Mouse (Mus musculus) liver, embryonic 15.5 days (tissue): Measurements from ENCODE around the gene Fat3. TPM values are rescaled to one million over a fixed set of nuclear protein-coding genes. Genes with fewer than 3 reads are reported as not detected.

ENCODE experiments used
- ATAC-seq: fragments of 200-750 bp; cut with Nextera tagmentation; 2 replicates; pipeline ENCODE4 v1.8.0; 2017; ENCODE audit warnings: moderate number of reproducible peaks, mild to moderate bottlenecking, moderate library complexity; ENCODE audit not compliant: insufficient read depth
- H3K27ac ChIP-seq: fragments of 300-500 bp; sonication (generic); replicated peaks from 2 replicates; pipeline ENCODE4 v1.5.1; 2015; ENCODE audit warnings: mild to moderate bottlenecking, inconsistent platforms
- H3K27me3 ChIP-seq: fragments of 300-500 bp; sonication (generic); 2 replicates; pipeline ENCODE4 v1.6.1; 2015; ENCODE audit warnings: mild to moderate bottlenecking, inconsistent platforms
- H3K36me3 ChIP-seq: fragments of 300-500 bp; sonication (generic); replicated peaks from 2 replicates; pipeline ENCODE4 v1.6.1; 2015; ENCODE audit warnings: moderate library complexity, mild to moderate bottlenecking, inconsistent platforms
- H3K4me1 ChIP-seq: fragments of 300-500 bp; sonication (generic); replicated peaks from 2 replicates; pipeline ENCODE4 v1.6.1; 2015; ENCODE audit warnings: inconsistent platforms
- H3K4me2 ChIP-seq: fragments of 300-500 bp; sonication (generic); 2 replicates; pipeline ENCODE4 v1.6.1; 2015; ENCODE audit warnings: moderate library complexity, mild to moderate bottlenecking, inconsistent platforms
- H3K4me3 ChIP-seq: fragments of 300-500 bp; sonication (generic); replicated peaks from 2 replicates; pipeline ENCODE4 v1.5.1; 2015; ENCODE audit warnings: mild to moderate bottlenecking, inconsistent platforms
- H3K9ac ChIP-seq: fragments of 300-500 bp; sonication (generic); 2 replicates; pipeline ENCODE4 v1.6.1; 2015; ENCODE audit warnings: moderate library complexity, mild to moderate bottlenecking, inconsistent platforms
- H3K9me3 ChIP-seq: fragments of 300-500 bp; sonication (generic); replicated peaks from 2 replicates; pipeline ENCODE4 v1.6.1; 2016; ENCODE audit warnings: inconsistent platforms
- WGBS: fragments of 180-500 bp; shearing (Covaris S2); methylation state at CpG from one replicate; pipeline ENCODE4 v1.1.7; 2015; ENCODE audit warnings: mixed read lengths; ENCODE audit not compliant: insufficient replicate concordance; 5-methylcytosine and 5-hydroxymethylcytosine counted together
- polyA plus RNA-seq: library from polyadenylated mRNA; unstranded; fragments of >200 nt; fragmentation: Nextera tagmentation; extraction: Ambion mirVana; gene quantifications from 2 replicates; pipeline ENCODE4 v1.2.1, GENCODE M21; 2015

Gene Fat3
- polyA plus RNA-seq, 1 experiment from 2014 or later: 0.06 TPM

DNA sequence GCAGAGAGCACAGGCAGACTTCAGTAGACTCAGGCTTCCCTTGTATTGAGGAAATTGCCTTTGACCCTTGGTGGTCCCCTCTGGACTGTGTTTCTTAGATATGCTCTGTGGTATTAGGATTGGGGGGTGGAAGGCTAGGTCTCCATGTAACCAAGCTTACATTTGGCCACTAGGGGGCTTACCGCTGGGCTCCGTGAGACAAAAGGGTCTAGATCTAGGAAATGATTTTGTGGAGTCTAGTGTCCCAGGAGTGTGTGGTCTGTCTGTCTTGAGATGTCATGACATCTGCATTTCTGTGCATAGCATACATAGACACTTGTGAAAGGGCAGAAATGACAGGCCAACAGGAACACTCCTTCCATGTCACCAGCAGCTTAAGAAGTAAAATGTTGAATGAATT is 561.5 kb downstream of the Fat3 start:
- Histone ChIP-seq H3K4me1 (peaks cover 16% of the 10 kb centered on the region; the same call in 1 of the 2 replicates), H3K27me3 (no peaks in the 10 kb centered on the region), H3K27ac (no peak overlapping the region), H3K9me3 (no peaks in the 10 kb centered on the region), H3K4me2 (no peak overlapping the region), H3K9ac (no peak overlapping the region), H3K4me3 (no peak overlapping the region), H3K36me3 (no peaks in the 10 kb centered on the region)
- WGBS: 22% methylated on average over 2 of the region's 2 CpGs
- no peak for ATAC-seq

- no peak overlapping the region for H3K4me3 ChIP-seq
- H3K36me3 ChIP-seq: no peaks in the 10 kb centered on the region
- no peak overlapping the region for H3K9ac ChIP-seq
- peaks cover 13% of the 10 kb centered on the region; the same call in 1 of the 2 replicates for H3K4me1 ChIP-seq
- H3K4me2 ChIP-seq: no peak overlapping the region
- H3K27ac ChIP-seq: no peak overlapping the region
- no peaks in the 10 kb centered on the region for H3K9me3 ChIP-seq
- ATAC-seq: no peak
- no peaks in the 10 kb centered on the region for H3K27me3 ChIP-seq
- WGBS: 48% methylated on average over 28 of the region's 28 CpGs
Measured at GRCm38 (mm10) chr9:15937837-15938514, 563.1 kb downstream of the Fat3 start.

- Histone ChIP-seq H3K4me3 (no peak overlapping the region), H3K36me3 (no peaks in the 10 kb centered on the region), H3K27ac (no peak overlapping the region), H3K9me3 (no peaks in the 10 kb centered on the region), H3K9ac (no peak overlapping the region), H3K4me1 (no peaks in the 10 kb centered on the region), H3K27me3 (no peaks in the 10 kb centered on the region), H3K4me2 (no peak overlapping the region)
- WGBS: 38% methylated on average over 5 of the region's 5 CpGs
- ATAC-seq: no peak
Measured at GRCm38 (mm10) chr9:15930928-15931443, 570.1 kb downstream of the Fat3 start.

GRCm38 (mm10) chr9:15928331-15928730 is 572.8 kb downstream of the Fat3 start:
- H3K9me3 ChIP-seq: no peaks in the 10 kb centered on the region
- 60% methylated on average over 2 of the region's 2 CpGs for WGBS
- H3K9ac ChIP-seq: no peak overlapping the region
- no peak overlapping the region for H3K4me3 ChIP-seq
- no peak overlapping the region for H3K4me2 ChIP-seq
- no peak overlapping the region for H3K27ac ChIP-seq
- no peaks in the 10 kb centered on the region for H3K36me3 ChIP-seq
- no peaks in the 10 kb centered on the region for H3K27me3 ChIP-seq
- no peak for ATAC-seq
- H3K4me1 ChIP-seq: no peaks in the 10 kb centered on the region

GRCm38 (mm10) chr9:15927378-15928083 is 573.6 kb downstream of the Fat3 start:
- WGBS: 24% methylated on average over 5 of the region's 5 CpGs
- H3K36me3 ChIP-seq: no peaks in the 10 kb centered on the region
- ATAC-seq: no peak
- no peaks in the 10 kb centered on the region for H3K9me3 ChIP-seq
- H3K9ac ChIP-seq: no peak overlapping the region
- H3K4me1 ChIP-seq: no peaks in the 10 kb centered on the region
- no peak overlapping the region for H3K4me3 ChIP-seq
- no peak overlapping the region for H3K27ac ChIP-seq
- no peak overlapping the region for H3K4me2 ChIP-seq
- no peaks in the 10 kb centered on the region for H3K27me3 ChIP-seq

- Histone ChIP-seq H3K9ac (no peak overlapping the region), H3K4me2 (no peak overlapping the region), H3K4me1 (no peaks in the 10 kb centered on the region), H3K27me3 (no peaks in the 10 kb centered on the region), H3K27ac (no peak overlapping the region), H3K9me3 (no peaks in the 10 kb centered on the region), H3K4me3 (no peak overlapping the region), H3K36me3 (no peaks in the 10 kb centered on the region)
- ATAC-seq: no peak
- WGBS: 60% methylated on average over 5 of the region's 5 CpGs
Measured at GRCm38 (mm10) chr9:15925237-15925636, 575.8 kb downstream of the Fat3 start.

GRCm38 (mm10) chr9:15920271-15920670 is 580.8 kb downstream of the Fat3 start:
- Histone ChIP-seq H3K4me3 (no peak overlapping the region), H3K9ac (no peak overlapping the region), H3K36me3 (no peaks in the 10 kb centered on the region), H3K9me3 (no peaks in the 10 kb centered on the region), H3K27ac (no peak overlapping the region), H3K4me2 (no peak overlapping the region), H3K4me1 (no peaks in the 10 kb centered on the region), H3K27me3 (no peaks in the 10 kb centered on the region)
- 31% methylated on average over 4 of the region's 4 CpGs for WGBS
- no peak for ATAC-seq

- no peak for ATAC-seq
- no peak overlapping the region for H3K27ac ChIP-seq
- H3K36me3 ChIP-seq: no peaks in the 10 kb centered on the region
- WGBS: 52% methylated on average over 5 of the region's 5 CpGs
- no peak overlapping the region for H3K9ac ChIP-seq
- H3K4me1 ChIP-seq: no peaks in the 10 kb centered on the region
- H3K4me3 ChIP-seq: no peak overlapping the region
- no peaks in the 10 kb centered on the region for H3K9me3 ChIP-seq
- no peak overlapping the region for H3K4me2 ChIP-seq
- H3K27me3 ChIP-seq: no peaks in the 10 kb centered on the region
Measured at GRCm38 (mm10) chr9:15919373-15920005, 581.6 kb downstream of the Fat3 start.

DNA sequence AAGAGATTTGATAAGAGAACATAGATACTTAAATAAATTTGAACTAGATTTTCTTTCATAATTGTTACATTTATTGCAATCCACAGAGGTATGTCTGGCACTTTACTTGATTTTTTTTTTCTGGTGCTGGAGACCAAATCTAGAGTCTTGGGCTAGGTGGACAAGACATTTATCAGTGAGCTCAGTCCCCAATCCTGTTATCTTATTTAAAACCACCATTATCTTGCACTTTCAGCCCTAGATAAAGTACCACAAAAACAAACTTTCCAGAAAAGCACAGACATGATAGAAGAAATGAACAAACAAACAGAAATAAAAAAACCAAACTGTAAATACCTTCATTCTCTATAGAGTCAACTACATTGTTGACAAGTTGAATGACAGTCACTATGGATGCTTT is 584.5 kb downstream of the Fat3 start:
- Histone ChIP-seq H3K9ac (no peak overlapping the region), H3K9me3 (no peaks in the 10 kb centered on the region), H3K27me3 (no peaks in the 10 kb centered on the region), H3K36me3 (no peaks in the 10 kb centered on the region), H3K4me3 (no peak overlapping the region), H3K4me1 (no peaks in the 10 kb centered on the region), H3K4me2 (no peak overlapping the region), H3K27ac (no peak overlapping the region)
- ATAC-seq: no peak

DNA sequence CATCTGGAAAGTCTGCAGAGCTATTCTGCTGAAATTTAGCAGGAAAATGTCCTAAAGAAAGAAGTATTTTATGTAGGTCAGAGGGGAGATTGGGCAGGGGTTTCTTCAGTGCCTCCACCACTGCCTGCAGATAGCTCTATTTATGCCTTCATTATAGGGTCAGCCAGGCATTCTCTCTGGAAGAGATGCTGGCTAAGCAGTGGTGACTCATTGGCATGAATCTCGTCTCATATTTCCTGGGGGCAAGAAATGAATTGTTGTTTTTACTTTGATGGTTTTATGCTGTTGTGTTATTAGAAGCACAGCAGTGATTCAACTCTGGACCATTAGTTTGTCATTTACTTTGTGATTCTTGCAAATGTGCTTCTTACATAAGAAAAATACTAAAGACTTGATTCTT is 588.4 kb downstream of the Fat3 start:
- no peak overlapping the region for H3K9ac ChIP-seq
- no peaks in the 10 kb centered on the region for H3K9me3 ChIP-seq
- no peaks in the 10 kb centered on the region for H3K27me3 ChIP-seq
- H3K36me3 ChIP-seq: no peaks in the 10 kb centered on the region
- no peak overlapping the region for H3K4me2 ChIP-seq
- H3K4me3 ChIP-seq: no peak overlapping the region
- no peak for ATAC-seq
- 39% methylated on average over 1 of the region's 1 CpGs for WGBS
- H3K27ac ChIP-seq: no peak overlapping the region
- H3K4me1 ChIP-seq: no peaks in the 10 kb centered on the region

- Histone ChIP-seq H3K4me2 (no peak overlapping the region), H3K9ac (no peak overlapping the region), H3K36me3 (no peaks in the 10 kb centered on the region), H3K27ac (no peak overlapping the region), H3K4me3 (no peak overlapping the region), H3K9me3 (no peaks in the 10 kb centered on the region), H3K27me3 (no peaks in the 10 kb centered on the region), H3K4me1 (no peaks in the 10 kb centered on the region)
- ATAC-seq: no peak
- WGBS: 44% methylated on average over 2 of the region's 2 CpGs
Measured at GRCm38 (mm10) chr9:15909397-15910113, 591.5 kb downstream of the Fat3 start.
